Mouse (Mus musculus) myocyte (in vitro differentiated cells): ENCODE measurements around the gene Zranb1. TPM values are rescaled to one million over a fixed set of nuclear protein-coding genes. Genes with fewer than 3 reads are reported as not detected.

Experiments
- H3K27me3 ChIP-seq: one replicate; pipeline ENCODE4 v1.6.1; 2011; ENCODE audit not compliant: control insufficient read depth, insufficient read depth, insufficient read length
- H3K36me3 ChIP-seq: one replicate; pipeline ENCODE4 v1.6.1; 2011; ENCODE audit not compliant: control insufficient read depth, insufficient read depth
- H3K4me2 ChIP-seq: one replicate; pipeline ENCODE4 v1.6.1; 2011; ENCODE audit warnings: low read depth, control low read depth
- H3K4me3 ChIP-seq: one replicate; pipeline ENCODE4 v1.5.1; 2011; ENCODE audit warnings: mild to moderate bottlenecking, control low read depth, moderate library complexity
- H3K79me2 ChIP-seq: one replicate; pipeline ENCODE4 v1.6.1; 2011; ENCODE audit not compliant: control insufficient read depth, insufficient read depth
- H3ac ChIP-seq: one replicate; pipeline ENCODE4 v1.6.1; 2011; ENCODE audit not compliant: control insufficient read depth, insufficient read length
- CEBPB ChIP-seq: IDR thresholded peaks from 2 replicates; pipeline ENCODE4 v1.6.1; 2011; ENCODE audit warnings: mild to moderate bottlenecking, moderate library complexity; ENCODE audit not compliant: poor library complexity, insufficient read depth, severe bottlenecking
- E2F4 ChIP-seq: IDR thresholded peaks from one replicate; pipeline ENCODE4 v1.6.1; 2011; ENCODE audit warnings: mild to moderate bottlenecking, control low read depth, moderate library complexity; ENCODE audit not compliant: insufficient read depth
- MAX ChIP-seq: IDR thresholded peaks from one replicate; pipeline ENCODE4 v1.6.1; 2011; ENCODE audit warnings: low read depth, mild to moderate bottlenecking, control low read depth
- MYOD1 ChIP-seq, 3 experiments: IDR thresholded peaks; one replicate each; pipeline ENCODE4 v1.6.1; 2011; ENCODE audit warnings: control low read depth in 2 of 3, low read depth in 2 of 3, mild to moderate bottlenecking in 2 of 3, moderate library complexity in 1 of 3; ENCODE audit not compliant: insufficient read length in 2 of 3, control insufficient read depth in 1 of 3
- MYOG ChIP-seq, 3 experiments: IDR thresholded peaks; one replicate each; pipeline ENCODE4 v1.6.1; 2011; ENCODE audit warnings: control low read depth in 2 of 3, low read depth in 2 of 3, mild to moderate bottlenecking in 2 of 3; ENCODE audit not compliant: insufficient read length in 2 of 3, control insufficient read depth in 1 of 3, insufficient read depth in 1 of 3
- POLR2A ChIP-seq: IDR thresholded peaks from one replicate; pipeline ENCODE4 v1.6.1; 2011; ENCODE audit warnings: low read depth, mild to moderate bottlenecking, control low read depth, moderate library complexity; ENCODE audit not compliant: insufficient read length
- POLR2AphosphoS2 ChIP-seq: IDR thresholded peaks from one replicate; pipeline ENCODE4 v1.6.1; 2011; ENCODE audit warnings: low read depth, control low read depth; ENCODE audit not compliant: insufficient read length
- REST ChIP-seq: IDR thresholded peaks from one replicate; pipeline ENCODE4 v1.6.1; 2011; ENCODE audit warnings: mild to moderate bottlenecking, control low read depth, moderate library complexity; ENCODE audit not compliant: insufficient read depth, insufficient read length
- SRF ChIP-seq: IDR thresholded peaks from one replicate; pipeline ENCODE4 v1.6.1; 2011; ENCODE audit warnings: low read depth; ENCODE audit not compliant: control insufficient read depth, insufficient read length
- TCF12 ChIP-seq: IDR thresholded peaks from one replicate; pipeline ENCODE4 v1.6.1; 2011; ENCODE audit warnings: mild to moderate bottlenecking, control low read depth; ENCODE audit not compliant: poor library complexity, insufficient read depth, severe bottlenecking
- TCF3 ChIP-seq: IDR thresholded peaks from one replicate; pipeline ENCODE4 v1.6.1; 2011; ENCODE audit warnings: low read depth, control low read depth; ENCODE audit not compliant: insufficient read length
- USF1 ChIP-seq: IDR thresholded peaks from one replicate; pipeline ENCODE4 v1.6.1; 2011; ENCODE audit warnings: low read depth, mild to moderate bottlenecking, control low read depth, moderate library complexity
- polyA plus RNA-seq: library from polyadenylated mRNA; unstranded; fragments of >200 nt; fragmentation: generic; extraction: Trizol; gene quantifications from one replicate; pipeline ENCODE4 v1.2.1, GENCODE M21; 2012; ENCODE audit warnings: missing spikeins

Zranb1 gene
- polyA plus RNA-seq, 1 experiment = 14.6 TPM

DNA sequence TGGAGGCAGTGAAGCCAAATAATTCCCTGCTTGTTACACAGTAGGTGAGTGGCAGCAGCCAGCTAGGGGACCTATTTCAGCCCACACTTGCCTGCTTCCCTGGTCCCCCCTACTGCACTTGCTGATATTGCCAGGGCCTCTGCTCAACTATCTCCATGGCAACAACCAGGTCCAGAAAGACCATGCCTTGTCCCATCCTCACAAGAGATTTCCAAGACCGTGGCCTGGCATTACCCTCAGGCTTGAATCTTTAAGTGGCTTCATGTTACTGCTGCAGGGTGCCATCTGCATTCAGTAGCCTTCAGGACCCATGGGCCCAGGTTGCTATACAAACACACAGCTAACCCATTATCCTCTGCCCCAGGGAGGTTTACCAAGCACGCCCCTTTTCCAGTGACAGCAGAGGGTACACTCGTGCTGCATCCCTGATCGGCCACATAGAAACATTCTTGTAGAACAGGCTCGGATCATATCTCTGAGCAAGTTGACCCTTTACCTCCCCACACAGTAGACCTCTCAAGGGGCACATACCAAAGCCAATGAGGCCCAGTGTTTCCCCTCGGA lies 63.8 kb downstream of the Zranb1 start:
- Histone ChIP-seq H3K79me2 (no peaks in the 10 kb centered on the region), H3K27me3 (no peaks in the 10 kb centered on the region), H3K4me2 (no peak overlapping the region), H3K4me3 (no peak overlapping the region), H3ac (no peak overlapping the region), H3K36me3 (peaks cover 17% of the 10 kb centered on the region)
- TF ChIP-seq MAX (no peak), REST (no peak), SRF (no peak), TCF3 (no peak), CEBPB (no peak), MYOD1 (IDR thresholded peaks at IDR 0.05; ENCODE audit: control insufficient read depth in 1 of 3, insufficient read length in 2 of 3, low read depth in 2 of 3) (no peak), TCF12 (no peak), USF1 (no peak), POLR2AphosphoS2 (no peak), MYOG (IDR thresholded peaks at IDR 0.05; ENCODE audit: control insufficient read depth in 1 of 3, insufficient read depth in 1 of 3, insufficient read length in 2 of 3, low read depth in 2 of 3) (no peak), POLR2A (no peak), E2F4 (no peak)

- no peaks in the 10 kb centered on the region for H3K79me2 ChIP-seq
- H3K27me3 ChIP-seq = no peaks in the 10 kb centered on the region
- H3ac ChIP-seq = no peak overlapping the region
- TF ChIP-seq MYOD1 (IDR thresholded peaks at IDR 0.05; ENCODE audit: control insufficient read depth in 1 of 3, insufficient read length in 2 of 3, low read depth in 2 of 3) = no peak
- TF ChIP-seq TCF3 = no peak
- TF ChIP-seq MYOG (IDR thresholded peaks at IDR 0.05; ENCODE audit: control insufficient read depth in 1 of 3, insufficient read depth in 1 of 3, insufficient read length in 2 of 3, low read depth in 2 of 3) = no peak
- TF ChIP-seq E2F4 = no peak
- no peak for TF ChIP-seq MAX
- no peak for TF ChIP-seq REST
- TF ChIP-seq SRF = no peak
- no peak for TF ChIP-seq POLR2AphosphoS2
- TF ChIP-seq POLR2A = no peak
- no peak for TF ChIP-seq USF1
- TF ChIP-seq TCF12 = no peak
- TF ChIP-seq CEBPB = no peak
- H3K4me3 ChIP-seq = no peak overlapping the region
- H3K36me3 ChIP-seq = peaks cover 3% of the 10 kb centered on the region
- no peak overlapping the region for H3K4me2 ChIP-seq
Observed at GRCm38 (mm10) chr7:132996391-132996790, 65.4 kb downstream of the Zranb1 start.

- Histone ChIP-seq H3ac (no peak overlapping the region), H3K36me3 (no peaks in the 10 kb centered on the region), H3K79me2 (peaks cover 5% of the 10 kb centered on the region), H3K4me2 (no peak overlapping the region), H3K27me3 (no peaks in the 10 kb centered on the region), H3K4me3 (no peak overlapping the region)
- TF ChIP-seq POLR2AphosphoS2 (no peak), CEBPB (no peak), USF1 (no peak), SRF (no peak), E2F4 (no peak), REST (no peak), MYOG (IDR thresholded peaks at IDR 0.05; ENCODE audit: control insufficient read depth in 1 of 3, insufficient read depth in 1 of 3, insufficient read length in 2 of 3, low read depth in 2 of 3) (no peak), POLR2A (no peak), MAX (no peak), MYOD1 (IDR thresholded peaks at IDR 0.05; ENCODE audit: control insufficient read depth in 1 of 3, insufficient read length in 2 of 3, low read depth in 2 of 3) (no peak), TCF12 (no peak), TCF3 (no peak)
Observed at GRCm38 (mm10) chr7:132998639-132999038, 67.7 kb downstream of the Zranb1 start.

DNA sequence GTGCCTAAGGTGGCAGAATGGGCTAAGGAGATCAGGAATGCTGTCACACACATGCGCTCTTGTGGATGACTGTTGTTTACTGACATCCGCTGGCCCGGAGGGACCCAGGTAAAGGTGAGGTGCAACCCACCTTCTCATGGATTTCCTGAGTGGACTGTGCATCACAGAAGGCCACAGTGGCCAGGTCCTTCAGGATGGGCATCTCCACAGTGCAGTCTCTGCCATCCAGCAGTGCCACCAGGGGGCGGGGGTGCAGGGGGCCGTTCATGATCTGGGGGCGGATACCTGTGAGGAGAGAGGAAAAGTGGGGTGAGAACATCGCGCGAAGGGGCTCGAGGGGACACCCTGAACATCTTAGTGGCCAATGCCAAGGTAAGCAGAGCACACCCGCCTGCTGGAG lies 68.1 kb downstream of the Zranb1 start:
- no peak overlapping the region for H3K4me3 ChIP-seq
- no peaks in the 10 kb centered on the region for H3K27me3 ChIP-seq
- TF ChIP-seq MYOG (IDR thresholded peaks at IDR 0.05; ENCODE audit: control insufficient read depth in 1 of 3, insufficient read depth in 1 of 3, insufficient read length in 2 of 3, low read depth in 2 of 3) (no peak), POLR2A (no peak)
- H3ac ChIP-seq = no peak overlapping the region
- no peak overlapping the region for H3K4me2 ChIP-seq
- no peaks in the 10 kb centered on the region for H3K36me3 ChIP-seq
- H3K79me2 ChIP-seq = peaks cover 5% of the 10 kb centered on the region

- Histone ChIP-seq H3K4me3 (no peak overlapping the region), H3K27me3 (no peaks in the 10 kb centered on the region), H3K36me3 (no peaks in the 10 kb centered on the region), H3K4me2 (no peak overlapping the region), H3K79me2 (peaks cover 10% of the 10 kb centered on the region), H3ac (no peak overlapping the region)
- TF ChIP-seq USF1 = no peak
- TF ChIP-seq POLR2A = no peak
- TF ChIP-seq SRF = no peak
Observed at GRCm38 (mm10) chr7:133001388-133001787, 70.4 kb downstream of the Zranb1 start.
